Mouse (Mus musculus) lung, postnatal 0 days (tissue): ENCODE measurements around the gene Mterf1a.

ENCODE experiments used
- CTCF ChIP-seq: IDR thresholded peaks from 2 replicates; pipeline ENCODE4 v1.5.1; 2016; ENCODE audit warnings: antibody characterized with exemption, mild to moderate bottlenecking
- EP300 ChIP-seq: IDR thresholded peaks from 2 replicates; pipeline ENCODE4 v1.6.1; 2016; ENCODE audit warnings: antibody characterized with exemption, mild to moderate bottlenecking, control low read depth

- TF ChIP-seq CTCF (no peak), EP300 (no peak)
Measured at GRCm38 (mm10) chr5:3930760-3931159, 37.0 kb upstream of the Mterf1a start.
